Mouse (Mus musculus) liver, embryonic 14.5 days (tissue): Measurements from ENCODE around the gene Efl1. TPM values are rescaled to one million over a fixed set of nuclear protein-coding genes. Genes with fewer than 3 reads are reported as not detected.

Experiments used
- ATAC-seq: fragments of 200-750 bp; cut with Nextera tagmentation; 2 replicates; pipeline ENCODE4 v1.8.0; 2017; ENCODE audit warnings: moderate number of reproducible peaks, mild to moderate bottlenecking, moderate library complexity; ENCODE audit not compliant: insufficient read depth
- DNase-seq, 3 experiments: peaks; one replicate each; pipeline ENCODE4 v3.0.0-alpha.2; 2012 to 2013; ENCODE audit warnings: low read depth in 3 of 3, low spot score in 3 of 3
- H3K27ac ChIP-seq: fragments of 300-500 bp; sonication (generic); 2 replicates; pipeline ENCODE4 v1.5.1; 2014; ENCODE audit warnings: moderate library complexity, mild to moderate bottlenecking, control low read depth, inconsistent platforms
- H3K27me3 ChIP-seq: fragments of 300-500 bp; sonication (generic); 2 replicates; pipeline ENCODE4 v1.6.1; 2014; ENCODE audit warnings: mild to moderate bottlenecking, low read length, moderate library complexity; ENCODE audit not compliant: control insufficient read depth, insufficient read depth
- H3K36me3 ChIP-seq: fragments of 300-500 bp; sonication (generic); replicated peaks from 2 replicates; pipeline ENCODE4 v1.6.1; 2014; ENCODE audit warnings: low read depth; ENCODE audit not compliant: control insufficient read depth, insufficient read depth
- H3K4me1 ChIP-seq, 2 experiments: fragments of 200-500 bp in 1 of 2; fragments of 300-500 bp in 1 of 2; sonication (generic) in 1 of 2; replicated peaks; 2 replicates each; pipeline ENCODE4 v1.6.1; 2012 to 2014; ENCODE audit warnings: antibody characterized with exemption in 1 of 2, inconsistent platforms in 1 of 2, low read length in 1 of 2; ENCODE audit not compliant: control insufficient read depth in 2 of 2, insufficient read depth in 2 of 2
- H3K4me2 ChIP-seq: fragments of 300-500 bp; sonication (generic); 2 replicates; pipeline ENCODE4 v1.6.1; 2014; ENCODE audit warnings: low read depth, mild to moderate bottlenecking, control low read depth, moderate library complexity
- H3K4me3 ChIP-seq, 2 experiments: fragments of 200-500 bp in 1 of 2; fragments of 300-500 bp in 1 of 2; sonication (generic) in 1 of 2; 2 replicates each; pipeline ENCODE4 v1.5.1; 2012 to 2014; ENCODE audit warnings: low read depth in 2 of 2, low read length in 2 of 2, mild to moderate bottlenecking in 2 of 2, control low read depth in 1 of 2, inconsistent platforms in 1 of 2, moderate library complexity in 1 of 2; ENCODE audit not compliant: insufficient read depth in 1 of 2
- H3K9ac ChIP-seq: fragments of 300-500 bp; sonication (generic); replicated peaks from 2 replicates; pipeline ENCODE4 v1.6.1; 2014; ENCODE audit warnings: mild to moderate bottlenecking, control low read depth, moderate library complexity
- H3K9me3 ChIP-seq: fragments of 300-500 bp; sonication (generic); 2 replicates; pipeline ENCODE4 v1.6.1; 2016; ENCODE audit warnings: low read length, mixed read lengths; ENCODE audit not compliant: control insufficient read depth
- CTCF ChIP-seq: IDR thresholded peaks from 2 replicates; pipeline ENCODE4 v1.5.1; 2016; ENCODE audit warnings: antibody characterized with exemption, low read depth, control low read depth
- EP300 ChIP-seq: IDR thresholded peaks from 2 replicates; pipeline ENCODE4 v1.6.1; 2016; ENCODE audit warnings: antibody characterized with exemption, low read depth
- WGBS: fragments of 180-500 bp; shearing (Covaris S2); extraction: QIAGEN DNeasy Blood & Tissue Kit; methylation state at CpG from one replicate; pipeline ENCODE4 v1.1.7; 2014; ENCODE audit not compliant: insufficient replicate concordance; 5-methylcytosine and 5-hydroxymethylcytosine counted together
- polyA plus RNA-seq, 2 experiments: library from polyadenylated mRNA; depleted of rRNA in 1 of 2; stranded (reverse) in 1 of 2; unstranded in 1 of 2; fragments of >200 nt; fragmentation: Nextera tagmentation in 1 of 2; extraction: Ambion mirVana in 1 of 2; gene quantifications; 2 replicates each; pipeline versions ENCODE4 v1.2.1 to v1.2.3; 2012 to 2014

The Efl1 gene
- polyA plus RNA-seq, 2 experiments, result 3.2 to 8.0 TPM

DNA sequence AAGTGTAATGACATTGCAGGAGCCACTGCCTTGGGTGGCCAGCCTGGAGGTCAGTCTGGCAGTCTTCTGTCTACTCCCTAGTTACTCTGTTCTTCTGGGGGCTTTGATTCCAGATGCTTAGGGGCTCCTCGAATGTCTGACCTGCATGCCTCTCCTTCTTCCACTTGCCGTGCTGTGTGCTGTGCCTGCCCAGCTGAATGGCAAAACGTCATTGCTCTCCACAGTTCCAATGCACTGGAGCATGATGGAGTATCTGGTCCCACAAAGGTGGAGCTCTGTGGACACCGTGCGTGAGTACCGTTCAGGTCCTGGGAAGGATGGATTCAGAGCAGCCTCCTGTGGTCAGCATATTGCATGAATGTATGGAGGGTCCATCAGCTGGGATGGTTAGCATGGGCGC is 171.1 kb downstream of the Efl1 start:
- no peak for TF ChIP-seq CTCF
- no peak for TF ChIP-seq EP300

DNA sequence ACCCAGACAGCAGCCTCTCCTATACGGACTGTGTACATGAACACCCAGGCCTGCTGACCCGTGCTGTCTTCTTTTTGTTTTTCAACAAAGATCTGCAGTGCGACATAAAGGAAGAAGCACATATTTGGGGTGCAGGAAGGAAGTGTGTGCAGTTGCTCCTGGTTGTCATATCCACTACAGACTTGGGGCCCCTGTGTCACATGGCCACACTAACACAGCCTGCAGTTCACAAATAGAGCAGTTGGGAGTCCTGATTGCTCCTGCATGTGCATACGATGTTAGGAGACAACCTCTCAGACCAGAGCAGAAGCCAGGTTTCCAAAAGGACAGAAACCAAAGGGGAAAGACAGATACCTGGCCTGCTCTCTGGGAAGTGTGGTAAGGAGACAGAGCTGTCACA is 172.2 kb downstream of the Efl1 start:
- H3K9ac ChIP-seq, result no peak overlapping the region
- DNase-seq (no peak), ATAC-seq (no peak)
- no peaks in the 10 kb centered on the region for H3K27me3 ChIP-seq
- 32% methylated on average over 4 of the region's 4 CpGs for WGBS
- no peaks in the 10 kb centered on the region for H3K36me3 ChIP-seq
- no peak overlapping the region for H3K4me3 ChIP-seq
- no peaks in the 10 kb centered on the region for H3K9me3 ChIP-seq
- TF ChIP-seq CTCF (no peak), EP300 (no peak)
- no peak overlapping the region for H3K4me2 ChIP-seq
- H3K4me1 ChIP-seq, result 0 out of 4 replicates have a peak, but pooled peaks cover 0 to 3% of the 10 kb centered on the region in 2 experiments
- H3K27ac ChIP-seq, result no peak overlapping the region

More for the DNA sequence above, 171.1 kb downstream of the Efl1 start:
- Histone ChIP-seq H3K4me1 (0 out of 4 replicates have a peak, but pooled peaks cover 0 to 3% of the 10 kb centered on the region in 2 experiments), H3K27me3 (no peaks in the 10 kb centered on the region), H3K9ac (no peak overlapping the region), H3K4me3 (no peak overlapping the region), H3K9me3 (no peaks in the 10 kb centered on the region), H3K36me3 (no peaks in the 10 kb centered on the region), H3K27ac (no peak overlapping the region), H3K4me2 (no peak overlapping the region)
- DNase-seq (no peak), ATAC-seq (no peak)
- 73% methylated on average over 7 of the region's 7 CpGs for WGBS

DNA sequence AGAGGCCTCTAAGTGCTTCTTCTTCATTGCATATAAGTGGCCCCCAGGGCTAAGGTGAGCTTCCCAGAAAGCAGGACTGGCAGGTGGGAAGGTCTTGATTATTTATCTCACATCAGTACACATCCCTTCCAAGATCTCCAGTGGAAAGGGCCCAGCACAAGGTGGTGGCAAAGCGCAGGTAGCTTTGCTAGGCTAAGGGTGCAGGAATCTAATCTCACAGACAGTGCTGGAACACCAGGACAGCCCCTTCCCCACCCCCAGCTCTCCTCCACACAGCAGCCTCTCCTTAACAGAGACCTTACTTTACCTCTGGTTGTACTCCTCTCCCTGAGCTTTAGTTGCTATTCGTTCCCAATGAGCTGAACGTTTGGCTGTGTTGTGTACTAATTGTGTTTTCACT is 173.1 kb downstream of the Efl1 start:
- H3K9ac ChIP-seq, result no peak overlapping the region
- TF ChIP-seq CTCF (no peak), EP300 (no peak)
- ATAC-seq, result no peak
- no peak overlapping the region for H3K4me2 ChIP-seq
- H3K36me3 ChIP-seq, result no peaks in the 10 kb centered on the region
- H3K27ac ChIP-seq, result no peak overlapping the region
- 61% methylated on average over 3 of the region's 3 CpGs for WGBS
- no peaks in the 10 kb centered on the region for H3K9me3 ChIP-seq
- no peak overlapping the region for H3K4me3 ChIP-seq
- DNase-seq, result no peak
- H3K27me3 ChIP-seq, result no peaks in the 10 kb centered on the region
- 0 out of 4 replicates have a peak, but pooled peaks cover 0 to 3% of the 10 kb centered on the region in 2 experiments for H3K4me1 ChIP-seq

DNA sequence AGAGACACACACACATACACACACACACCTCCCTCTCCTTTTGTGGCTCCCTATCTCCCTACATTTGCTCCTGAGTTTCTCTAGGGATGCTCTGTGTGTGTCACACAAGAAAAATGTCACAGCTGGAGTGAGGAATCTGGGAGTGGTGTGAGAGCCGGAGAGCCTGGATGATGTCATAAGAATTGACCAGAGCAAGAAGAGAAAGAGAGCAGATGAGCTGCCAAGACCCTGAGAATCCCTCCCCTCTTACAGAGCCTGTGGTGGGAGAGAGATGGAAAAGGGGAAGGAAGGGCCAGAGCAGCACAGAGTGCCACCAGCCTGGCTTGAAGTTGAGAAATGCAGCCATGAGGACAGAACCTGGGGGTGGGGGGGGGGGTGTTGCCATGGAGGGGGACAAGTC is 174.1 kb downstream of the Efl1 start:
- H3K4me3 ChIP-seq, result no peak overlapping the region
- no peaks in the 10 kb centered on the region for H3K9me3 ChIP-seq
- no peak overlapping the region for H3K27ac ChIP-seq
- no peaks in the 10 kb centered on the region for H3K36me3 ChIP-seq
- ATAC-seq (no peak), DNase-seq (no peak)
- TF ChIP-seq EP300 (no peak), CTCF (no peak)
- 45% methylated on average over 1 of the region's 1 CpGs for WGBS
- H3K27me3 ChIP-seq, result no peaks in the 10 kb centered on the region
- no peak overlapping the region for H3K4me2 ChIP-seq
- 0 out of 4 replicates have a peak, but pooled peaks cover 0 to 3% of the 10 kb centered on the region in 2 experiments for H3K4me1 ChIP-seq
- H3K9ac ChIP-seq, result no peak overlapping the region

Other genes starting within 250 kb of the Efl1 start
- gene Saxo2, start 86 bp upstream of the Efl1 start, polyA plus RNA-seq (2012; rRNA removed), result 0.22 and 0.25 TPM in 2 replicates
- gene Saxo2, start 86 bp upstream of the Efl1 start, polyA plus RNA-seq (2014; fragmentation: Nextera tagmentation; extraction: Ambion mirVana), result 0.52 and 0.62 TPM in 2 replicates
- gene Mex3b, start 218.7 kb downstream of the Efl1 start, polyA plus RNA-seq (2012; rRNA removed), result 1.4 and 1.8 TPM in 2 replicates
- 0.48 and 0.63 TPM in 2 replicates for gene Mex3b, start 218.7 kb downstream of the Efl1 start, polyA plus RNA-seq (2014; fragmentation: Nextera tagmentation; extraction: Ambion mirVana)